Mouse (Mus musculus) gastrocnemius, postnatal 14 days (tissue): ENCODE results near the gene Terb2. TPM values are rescaled to one million over a fixed set of nuclear protein-coding genes. Genes with fewer than 3 reads are reported as not detected.

Source experiments
- DNase-seq: peaks from one replicate; pipeline ENCODE4 v3.0.0; 2021; ENCODE audit warnings: mixed read lengths
- intact Hi-C: fragments of 180-260 bp; cut with DNase I; formaldehyde crosslinking; loops from one replicate; pipeline ENCODE4 v1.15.1; 2025; ENCODE audit warnings: low total_unique reads
- total RNA-seq, 2 experiments: library from RNA; stranded (reverse); gene quantifications; 2 replicates each; pipeline ENCODE4 v1.2.3; 2021

Gene Terb2
- total RNA-seq, 2 experiments from 2014 or later = not detected

GRCm38 (mm10) chr2:122221378-122221777, 35.3 kb downstream of the Terb2 start:
- DNase-seq = no peak
- intact Hi-C loops = no loop called here

GRCm38 (mm10) chr2:122221798-122222197, 35.7 kb downstream of the Terb2 start:
- intact Hi-C loops = no loop called here
- DNase-seq = no peak

- intact Hi-C loops = no loop called here
These were observed 36.2 kb downstream of the Terb2 start for GRCm38 (mm10) chr2:122222272-122222671.

GRCm38 (mm10) chr2:122223654-122224053, 37.6 kb downstream of the Terb2 start:
- DNase-seq = no peak
- intact Hi-C loops = no loop called here

More at GRCm38 (mm10) chr2:122222272-122222671, 36.2 kb downstream of the Terb2 start:
- no peak for DNase-seq

- no peak for DNase-seq
- intact Hi-C loops = no loop called here
These were observed 44.3 kb downstream of the Terb2 start for GRCm38 (mm10) chr2:122230395-122230794.

- DNase-seq = no peak
- intact Hi-C loops = no loop called here
These were observed 45.5 kb downstream of the Terb2 start for GRCm38 (mm10) chr2:122231616-122232015.

GRCm38 (mm10) chr2:122233341-122233740, 47.3 kb downstream of the Terb2 start:
- intact Hi-C loops = no loop called here
- no peak for DNase-seq

GRCm38 (mm10) chr2:122233759-122234557, 47.9 kb downstream of the Terb2 start:
- intact Hi-C loops = no loop called here
- DNase-seq = no peak

GRCm38 (mm10) chr2:122234611-122235288, 48.7 kb downstream of the Terb2 start, which contains the start of gene Sord:
TSS of gene Sord (plus strand) at chr2:122234749.
- peak; percentile 75 for DNase-seq
- intact Hi-C loops = no loop called here

GRCm38 (mm10) chr2:122235425-122235824, 49.4 kb downstream of the Terb2 start:
- no peak for DNase-seq
- intact Hi-C loops = no loop called here

- intact Hi-C loops = no loop called here
- DNase-seq = no peak
These were observed 50.2 kb downstream of the Terb2 start for GRCm38 (mm10) chr2:122236321-122236720.

GRCm38 (mm10) chr2:122237891-122238470, 51.9 kb downstream of the Terb2 start:
- DNase-seq = no peak
- intact Hi-C loops = no loop called here

- no peak for DNase-seq
- intact Hi-C loops = no loop called here
These were observed 54.7 kb downstream of the Terb2 start for GRCm38 (mm10) chr2:122240735-122241134.

GRCm38 (mm10) chr2:122241226-122241625, 55.2 kb downstream of the Terb2 start:
- intact Hi-C loops = no loop called here
- DNase-seq = no peak

GRCm38 (mm10) chr2:122241935-122242334, 55.9 kb downstream of the Terb2 start:
- intact Hi-C loops = loop anchor here (2.0 kb wide), 1 partner anchor 47 kb away; no protein-coding TSS in a partner anchor
- DNase-seq = no peak

- peak; percentile 59 for DNase-seq
- intact Hi-C loops = loop anchor here (2.0 kb wide), 1 partner anchor 49 kb away; no protein-coding TSS in a partner anchor
These were observed 57.6 kb downstream of the Terb2 start for GRCm38 (mm10) chr2:122243671-122244131.

GRCm38 (mm10) chr2:122247786-122248185, 61.7 kb downstream of the Terb2 start:
- DNase-seq = no peak
- intact Hi-C loops = no loop called here

GRCm38 (mm10) chr2:122255997-122256396, 69.9 kb downstream of the Terb2 start:
- intact Hi-C loops = no loop called here
- no peak for DNase-seq
